Mouse (Mus musculus) erythroblast, adult 5-6 weeks (primary cell): ENCODE data around the gene Tstd3. TPM values are rescaled to one million over a fixed set of nuclear protein-coding genes. Genes with fewer than 3 reads are reported as not detected.
A peak's percentile ranks its signal among the peaks of the same experiment; 100 is the strongest.
"Not testable (repeated sequence)": the region's sequence is repeated elsewhere in the genome, so short reads cannot be mapped to it uniquely, and the experiment has no call there.

Experiments used
- ATAC-seq: replicated peaks from 2 replicates; pipeline ENCODE4 v1.8.0; 2016; ENCODE audit warnings: moderate number of reproducible peaks, mild to moderate bottlenecking, moderate TSS enrichment, inconsistent platforms; ENCODE audit not compliant: poor library complexity, low FRiP score, severe bottlenecking
- total RNA-seq, 2 experiments: library from RNA; stranded (forward) in 1 of 2; stranded (reverse) in 1 of 2; fragments of 150-400 nt in 1 of 2; fragments of 200-764, 138-1000 nt in 1 of 2; gene quantifications; 2 replicates each; pipeline versions ENCODE4 v1.2.3 to v1.2.4; 2015 to 2017; ENCODE audit warnings: low replicate concordance in 2 of 2

Tstd3 gene
- total RNA-seq, 2 experiments from 2014 or later: 4.9 to 12.9 TPM

GRCm38 (mm10) chr4:21758860-21759259 is 8.2 kb downstream of the Tstd3 start:
- peak; percentile 64; the same call in 1 of the 2 replicates for ATAC-seq

GRCm38 (mm10) chr4:21755123-21755789 is 11.8 kb downstream of the Tstd3 start:
- ATAC-seq: peak; percentile 86

GRCm38 (mm10) chr4:21745723-21746122 is 21.3 kb downstream of the Tstd3 start:
- ATAC-seq: no peak

- not testable (repeated sequence) for ATAC-seq
Observed at GRCm38 (mm10) chr4:21744142-21744541, 22.9 kb downstream of the Tstd3 start.

DNA sequence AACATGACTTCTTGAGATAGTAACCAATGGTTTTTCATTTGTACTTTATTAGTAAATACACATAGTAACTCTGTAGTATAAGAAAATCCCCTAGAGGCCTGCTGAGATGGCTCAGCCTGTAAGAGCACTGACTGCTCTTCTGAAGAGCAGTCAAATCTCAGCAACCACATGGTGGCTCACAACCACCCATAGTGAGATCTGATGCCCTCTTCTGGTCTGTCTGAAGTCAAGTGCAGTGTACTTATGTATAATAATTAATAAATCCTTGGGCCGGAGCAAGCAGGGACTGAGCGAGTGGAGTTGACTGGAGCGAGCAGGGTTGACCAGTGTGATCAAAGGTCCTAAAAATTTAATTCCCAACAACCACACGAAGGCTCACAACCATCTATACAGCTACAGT is 27.8 kb downstream of the Tstd3 start:
- ATAC-seq: no peak

DNA sequence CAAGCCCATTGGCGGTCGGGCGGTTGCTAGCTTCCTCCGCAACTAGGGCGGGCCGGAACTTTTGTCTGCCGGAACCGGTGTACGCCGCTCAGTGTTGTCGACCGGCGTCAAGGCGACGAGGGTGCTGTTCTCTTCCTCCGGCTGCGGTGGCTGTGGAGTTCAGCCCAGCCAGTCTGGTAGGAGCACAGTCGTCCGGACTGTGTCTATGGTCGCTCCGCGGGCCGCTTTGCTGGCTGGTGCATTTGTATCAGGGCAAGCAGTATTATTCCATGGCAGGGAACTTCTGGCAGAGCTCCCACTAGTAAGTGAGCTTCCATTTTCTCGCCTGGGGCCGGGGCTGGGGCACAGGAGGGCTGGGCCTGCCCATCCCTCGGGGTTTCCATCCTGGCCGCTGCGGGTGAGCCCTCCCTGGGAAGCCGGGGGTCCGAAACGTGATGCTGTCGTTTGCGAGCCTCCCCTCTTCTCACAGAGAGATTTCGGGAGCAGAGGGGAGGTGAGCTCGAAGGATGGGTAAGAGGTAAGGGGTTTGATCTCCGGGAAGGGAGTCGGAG is 39.3 kb downstream of the Tstd3 start, which contains the start of gene Ccnc:
TSS of gene Ccnc (plus strand) at position 87 of the 551 bp plus-strand sequence.
- ATAC-seq: peak; percentile 98

- ATAC-seq: peak; percentile 86
Observed at GRCm38 (mm10) chr4:21726912-21727614, 39.9 kb downstream of the Tstd3 start.

- no peak for ATAC-seq
Observed at GRCm38 (mm10) chr4:21722752-21723334, 44.2 kb downstream of the Tstd3 start.

- ATAC-seq: no peak
Observed at GRCm38 (mm10) chr4:21712147-21712546, 54.9 kb downstream of the Tstd3 start.

Other genes with a start within 250 kb of the Tstd3 start
- not detected in 2 replicates for gene Prdm13, start 81.2 kb downstream of the Tstd3 start, total RNA-seq (2015; ENCODE audit: low replicate concordance)
- gene Prdm13, start 81.2 kb downstream of the Tstd3 start, total RNA-seq (2017; ENCODE audit: low replicate concordance): not detected in 2 replicates
- gene Ccnc, start 39.5 kb downstream of the Tstd3 start, total RNA-seq (2015; ENCODE audit: low replicate concordance): 17.5 and 28.0 TPM in 2 replicates
- 19.7 and 23.0 TPM in 2 replicates for gene Ccnc, start 39.5 kb downstream of the Tstd3 start, total RNA-seq (2017; ENCODE audit: low replicate concordance)
- 26.3 and 28.1 TPM in 2 replicates for gene Usp45, start 56 bp downstream of the Tstd3 start, total RNA-seq (2015; ENCODE audit: low replicate concordance)
- gene Usp45, start 56 bp downstream of the Tstd3 start, total RNA-seq (2017; ENCODE audit: low replicate concordance): 22.7 and 27.5 TPM in 2 replicates
- 228 and 240 TPM in 2 replicates for gene Pnisr, start 80.4 kb upstream of the Tstd3 start, total RNA-seq (2015; ENCODE audit: low replicate concordance)
- 168 and 259 TPM in 2 replicates for gene Pnisr, start 80.4 kb upstream of the Tstd3 start, total RNA-seq (2017; ENCODE audit: low replicate concordance)
- gene Coq3, start 112.5 kb upstream of the Tstd3 start, total RNA-seq (2015; ENCODE audit: low replicate concordance): 0.84 and 2.1 TPM in 2 replicates
- 2.6 and 3.5 TPM in 2 replicates for gene Coq3, start 112.5 kb upstream of the Tstd3 start, total RNA-seq (2017; ENCODE audit: low replicate concordance)
- not detected in 2 replicates for gene Faxc, start 164.1 kb upstream of the Tstd3 start, total RNA-seq (2015; ENCODE audit: low replicate concordance)
- gene Faxc, start 164.1 kb upstream of the Tstd3 start, total RNA-seq (2017; ENCODE audit: low replicate concordance): 0.28 TPM in 1 of 2 replicates, not detected in the other